Mouse (Mus musculus) embryonic facial prominence, embryonic 14.5 days (tissue): Measurements from ENCODE around the gene Polr2e. TPM values are rescaled to one million over a fixed set of nuclear protein-coding genes. Genes with fewer than 3 reads are reported as not detected.

Experiments used
- ATAC-seq: fragments of 200-750 bp; cut with Nextera tagmentation; 2 replicates; pipeline ENCODE4 v1.8.0; 2017; ENCODE audit warnings: low read depth, moderate number of reproducible peaks, moderate TSS enrichment
- DNase-seq: peaks from one replicate; pipeline ENCODE4 v3.0.0-alpha.2; 2015; ENCODE audit warnings: low spot score
- H3K27ac ChIP-seq: fragments of 300-500 bp; sonication (generic); replicated peaks from 2 replicates; pipeline ENCODE4 v1.5.1; 2014; ENCODE audit warnings: low read depth, mild to moderate bottlenecking, low read length, moderate library complexity
- H3K27me3 ChIP-seq: fragments of 300-500 bp; sonication (generic); replicated peaks from 2 replicates; pipeline ENCODE4 v1.6.1; 2014; ENCODE audit warnings: low read length; ENCODE audit not compliant: control insufficient read depth, insufficient read depth
- H3K36me3 ChIP-seq: fragments of 300-500 bp; sonication (generic); 2 replicates; pipeline ENCODE4 v1.6.1; 2014; ENCODE audit warnings: low read length, mixed read lengths; ENCODE audit not compliant: control insufficient read depth, insufficient read depth
- H3K4me1 ChIP-seq: fragments of 300-500 bp; sonication (generic); 2 replicates; pipeline ENCODE4 v1.6.1; 2014; ENCODE audit warnings: antibody characterized with exemption, low read length; ENCODE audit not compliant: control insufficient read depth, insufficient read depth
- H3K4me2 ChIP-seq: fragments of 300-500 bp; sonication (generic); 2 replicates; pipeline ENCODE4 v1.6.1; 2014; ENCODE audit warnings: low read depth, mild to moderate bottlenecking, low read length, moderate library complexity, mixed read lengths
- H3K4me3 ChIP-seq: fragments of 300-500 bp; sonication (generic); 2 replicates; pipeline ENCODE4 v1.5.1; 2014; ENCODE audit warnings: low read depth, mild to moderate bottlenecking, low read length
- H3K9ac ChIP-seq: fragments of 300-500 bp; sonication (generic); 2 replicates; pipeline ENCODE4 v1.6.1; 2014; ENCODE audit warnings: low read depth, mild to moderate bottlenecking, low read length, moderate library complexity, mixed read lengths
- H3K9me3 ChIP-seq: fragments of 300-500 bp; sonication (generic); 2 replicates; pipeline ENCODE4 v1.6.1; 2016; ENCODE audit warnings: low read length; ENCODE audit not compliant: control insufficient read depth
- WGBS: fragments of 180-500 bp; shearing (Covaris S2); extraction: QIAGEN DNeasy Blood & Tissue Kit; methylation state at CpG from one replicate; pipeline ENCODE4 v1.1.7; 2014; 5-methylcytosine and 5-hydroxymethylcytosine counted together
- polyA plus RNA-seq: library from polyadenylated mRNA; unstranded; fragments of >200 nt; fragmentation: Nextera tagmentation; extraction: Ambion mirVana; gene quantifications from 2 replicates; pipeline ENCODE4 v1.2.1, GENCODE M21; 2014

Gene Polr2e
- polyA plus RNA-seq, 1 experiment from 2014 or later: 207 TPM

DNA sequence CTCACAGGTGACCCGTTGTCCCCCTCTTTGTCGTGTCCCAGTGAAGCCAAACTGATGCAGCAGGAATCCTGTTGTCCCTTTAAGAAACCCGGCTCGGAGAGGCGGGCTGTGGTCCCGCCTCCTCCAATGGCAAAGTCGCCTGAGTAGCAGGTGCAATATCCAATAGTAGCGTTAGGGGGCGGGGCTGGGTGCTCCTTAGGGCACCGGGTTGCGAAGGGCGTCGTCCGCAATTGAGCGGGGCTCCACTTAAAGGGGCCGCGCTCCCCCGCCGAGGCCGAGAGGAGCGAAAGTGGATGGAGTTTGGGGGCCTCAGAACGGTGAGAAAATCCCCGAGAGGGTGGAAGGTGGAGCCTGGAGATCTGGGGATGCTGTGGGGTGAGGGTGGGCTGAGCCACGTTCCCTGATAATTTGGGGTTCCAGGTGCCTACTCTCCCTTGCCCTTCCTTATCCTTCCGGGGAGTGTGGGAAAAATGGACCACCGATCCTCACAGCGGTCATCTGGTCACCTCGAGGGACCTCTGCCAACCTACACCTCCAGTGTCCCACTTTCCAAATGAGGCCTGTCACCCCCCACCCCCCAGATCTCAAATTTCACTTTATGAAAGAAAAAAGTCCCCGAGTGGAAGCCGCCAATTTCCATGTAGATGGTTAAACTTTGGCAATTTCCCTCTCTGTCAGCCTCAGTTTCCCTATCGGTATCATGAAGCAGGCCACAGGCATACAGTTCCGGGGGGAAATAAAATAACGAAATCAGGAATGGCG, 43.1 kb downstream of the Polr2e start, which contains the start of gene Abca7:
Gene Abca7 (plus strand): TSS at position 223 of the 762 bp plus-strand sequence.
- H3K4me1 ChIP-seq: 0 out of 2 replicates have a peak, but pooled peaks cover 6% of the 10 kb centered on the region
- H3K4me3 ChIP-seq: peak within 1 kb of the TSS; percentile 51
- peaks cover 41% of the 10 kb centered on the region for H3K36me3 ChIP-seq
- ATAC-seq: peak; percentile 90
- H3K9ac ChIP-seq: peak within 1 kb of the TSS; percentile 63
- H3K9me3 ChIP-seq: 0 out of 2 replicates have a peak, but pooled peaks cover 3% of the 10 kb centered on the region
- H3K27me3 ChIP-seq: no peaks in the 10 kb centered on the region
- H3K4me2 ChIP-seq: peak within 1 kb of the TSS; percentile 92
- WGBS: under 1% methylated on average over 24 of the region's 34 CpGs
- peak; percentile 97 for DNase-seq
- peak within 1 kb of the TSS; percentile 44 for H3K27ac ChIP-seq

DNA sequence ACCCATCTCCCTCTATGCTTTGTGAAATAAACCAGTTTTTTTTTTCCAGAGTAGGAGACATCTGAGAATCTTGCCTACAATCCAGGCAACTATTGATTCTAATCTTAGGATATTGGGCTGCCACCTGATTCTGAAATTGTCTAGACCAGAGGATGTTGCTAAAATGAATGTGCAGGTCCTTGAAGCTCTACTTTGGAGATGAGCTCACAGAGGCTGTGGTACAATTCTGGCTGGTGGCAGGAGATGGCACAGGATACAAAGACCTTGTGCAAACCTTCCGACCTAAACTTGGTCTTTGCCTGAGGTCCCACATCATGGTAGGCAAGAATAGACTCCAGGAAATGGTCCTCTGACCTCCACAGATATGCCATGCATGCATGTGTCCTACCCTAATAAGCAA, 44.0 kb downstream of the Polr2e start:
- H3K4me1 ChIP-seq: 0 out of 2 replicates have a peak, but pooled peaks cover 6% of the 10 kb centered on the region
- no peak overlapping the region for H3K4me3 ChIP-seq
- no peak overlapping the region for H3K9ac ChIP-seq
- ATAC-seq: no peak; the same call in 1 of the 2 replicates
- WGBS: 86% methylated on average over 1 of the region's 1 CpGs
- DNase-seq: no peak
- H3K9me3 ChIP-seq: 0 out of 2 replicates have a peak, but pooled peaks cover 5% of the 10 kb centered on the region
- no peak overlapping the region for H3K4me2 ChIP-seq
- no peak overlapping the region for H3K27ac ChIP-seq
- peaks cover 48% of the 10 kb centered on the region for H3K36me3 ChIP-seq
- H3K27me3 ChIP-seq: no peaks in the 10 kb centered on the region

DNA sequence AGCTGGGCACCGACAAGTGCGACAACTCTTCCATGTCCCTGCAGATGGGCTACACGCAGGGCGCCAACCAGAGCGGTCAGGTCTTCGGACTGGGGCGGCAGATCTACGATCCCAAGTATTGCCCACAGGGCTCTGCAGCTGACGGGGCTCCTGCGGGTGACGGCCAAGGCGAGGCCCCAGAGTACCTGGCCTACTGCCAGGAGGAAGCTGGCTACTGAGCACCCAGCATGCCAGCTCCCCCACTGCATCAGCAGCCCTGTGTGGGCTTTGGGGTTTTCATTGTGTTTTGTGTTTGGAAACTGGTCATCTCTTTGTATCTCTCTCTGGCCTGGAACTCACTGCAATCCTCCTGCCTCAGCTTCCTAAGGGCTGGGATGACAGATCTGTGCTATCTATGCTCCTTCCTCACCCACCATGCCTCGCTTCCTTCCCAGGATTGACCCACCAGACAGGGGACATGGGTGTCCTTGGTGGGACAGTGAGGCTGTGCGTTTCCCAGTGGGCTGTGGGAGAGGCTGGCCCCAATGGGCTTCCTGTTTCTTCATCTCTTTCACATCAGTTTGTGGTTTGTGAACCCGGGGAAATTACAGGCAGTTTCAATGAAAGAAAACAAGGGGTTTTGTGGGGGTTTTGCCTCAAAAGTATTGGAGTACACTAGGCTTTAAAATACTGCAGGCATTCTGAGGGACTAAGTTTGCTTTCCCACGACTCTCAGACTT, 45.0 kb downstream of the Polr2e start:
- DNase-seq (no peak), ATAC-seq (no peak)
- H3K4me2 ChIP-seq: no peak overlapping the region
- H3K9ac ChIP-seq: no peak overlapping the region
- no peak overlapping the region for H3K27ac ChIP-seq
- no peak overlapping the region for H3K4me3 ChIP-seq
- H3K27me3 ChIP-seq: no peaks in the 10 kb centered on the region
- 0 out of 2 replicates have a peak, but pooled peaks cover 5% of the 10 kb centered on the region for H3K9me3 ChIP-seq
- 91% methylated on average over 16 of the region's 16 CpGs for WGBS
- H3K36me3 ChIP-seq: peaks cover 48% of the 10 kb centered on the region
- H3K4me1 ChIP-seq: peaks cover 11% of the 10 kb centered on the region; the same call in 1 of the 2 replicates

DNA sequence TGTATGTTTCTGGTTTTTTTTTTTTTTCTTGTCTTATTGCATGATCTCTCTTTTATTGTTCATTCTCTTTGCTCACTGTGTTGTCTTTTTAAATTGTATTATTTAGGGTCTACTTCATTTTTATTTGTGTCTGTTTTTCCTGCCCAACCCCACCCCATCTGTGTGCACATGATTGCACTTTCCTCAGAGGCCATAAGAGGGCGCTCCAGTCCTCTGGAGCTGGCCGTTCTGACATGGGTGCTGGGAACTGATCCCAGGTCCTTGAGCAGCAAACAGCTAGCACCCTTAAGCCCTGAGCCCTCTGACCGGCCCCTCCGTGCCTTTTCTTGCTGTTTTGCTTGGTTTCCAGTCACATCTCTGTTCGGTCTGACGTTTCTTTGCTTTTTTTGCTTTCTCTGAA, 48.0 kb downstream of the Polr2e start:
- Histone ChIP-seq H3K9ac (no peak overlapping the region), H3K4me1 (peaks cover 25% of the 10 kb centered on the region), H3K4me2 (no peak overlapping the region; the same call in 1 of the 2 replicates), H3K27me3 (no peaks in the 10 kb centered on the region), H3K36me3 (peaks cover 48% of the 10 kb centered on the region), H3K9me3 (0 out of 2 replicates have a peak, but pooled peaks cover 5% of the 10 kb centered on the region), H3K27ac (no peak overlapping the region), H3K4me3 (no peak overlapping the region)
- ATAC-seq: no peak
- no peak for DNase-seq
- 88% methylated on average over 6 of the region's 6 CpGs for WGBS

DNA sequence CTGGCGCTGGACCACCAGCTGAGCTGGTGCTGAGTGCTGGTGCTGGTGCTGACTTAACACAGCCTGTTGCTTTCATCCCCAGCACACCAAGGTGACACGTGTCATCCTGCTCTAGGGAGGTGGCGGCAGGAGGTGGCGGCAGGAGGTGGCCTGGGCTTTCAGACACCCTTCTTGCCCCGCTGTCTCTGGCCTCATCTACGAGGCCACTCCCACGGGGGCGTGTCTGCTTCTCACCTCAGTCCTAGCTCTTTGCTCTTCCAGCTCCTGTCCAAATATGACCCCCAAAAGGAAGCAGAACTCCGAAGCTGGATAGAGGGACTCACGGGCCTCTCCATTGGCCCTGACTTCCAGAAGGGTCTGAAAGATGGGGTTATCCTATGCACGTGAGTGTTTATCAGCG, 48.5 kb downstream of the Polr2e start:
- Histone ChIP-seq H3K9me3 (0 out of 2 replicates have a peak, but pooled peaks cover 5% of the 10 kb centered on the region), H3K27me3 (no peaks in the 10 kb centered on the region), H3K27ac (no peak overlapping the region), H3K36me3 (peaks cover 48% of the 10 kb centered on the region), H3K4me3 (no peak overlapping the region), H3K4me2 (no peak overlapping the region; the same call in 1 of the 2 replicates), H3K9ac (no peak overlapping the region), H3K4me1 (peaks cover 29% of the 10 kb centered on the region)
- ATAC-seq: no peak
- no peak for DNase-seq
- 75% methylated on average over 12 of the region's 12 CpGs for WGBS

DNA sequence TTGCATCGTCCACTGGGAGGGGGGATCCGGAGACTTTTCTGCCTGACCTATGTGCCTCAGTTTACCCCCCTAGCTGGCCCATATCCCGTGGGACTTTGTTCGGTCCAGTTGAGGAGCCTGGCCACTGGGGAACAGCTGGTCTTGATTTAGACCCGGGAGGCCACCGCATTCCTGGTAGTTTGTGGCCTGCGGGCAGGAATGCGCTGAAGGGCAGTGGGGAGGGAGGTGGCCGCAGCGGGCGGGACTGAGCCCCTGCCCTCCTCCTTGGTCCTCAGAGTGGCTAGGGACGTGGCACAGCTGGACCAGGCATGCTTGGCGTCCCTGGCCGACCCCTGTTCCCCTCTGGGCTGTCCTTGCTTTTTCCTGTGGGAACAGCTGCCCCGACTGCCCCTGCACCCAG, 49.7 kb downstream of the Polr2e start:
- H3K4me1 ChIP-seq: peaks cover 34% of the 10 kb centered on the region
- H3K9me3 ChIP-seq: 0 out of 2 replicates have a peak, but pooled peaks cover 5% of the 10 kb centered on the region
- peaks cover 42% of the 10 kb centered on the region for H3K36me3 ChIP-seq
- ATAC-seq (no peak), DNase-seq (no peak)
- H3K9ac ChIP-seq: peak overlapping the region; percentile 86
- peak overlapping the region; percentile 82 for H3K4me3 ChIP-seq
- H3K27ac ChIP-seq: peak overlapping the region; percentile 12; the same call in 1 of the 2 replicates
- peak overlapping the region; percentile 97 for H3K4me2 ChIP-seq
- no peaks in the 10 kb centered on the region for H3K27me3 ChIP-seq
- 11% methylated on average over 14 of the region's 15 CpGs for WGBS

DNA sequence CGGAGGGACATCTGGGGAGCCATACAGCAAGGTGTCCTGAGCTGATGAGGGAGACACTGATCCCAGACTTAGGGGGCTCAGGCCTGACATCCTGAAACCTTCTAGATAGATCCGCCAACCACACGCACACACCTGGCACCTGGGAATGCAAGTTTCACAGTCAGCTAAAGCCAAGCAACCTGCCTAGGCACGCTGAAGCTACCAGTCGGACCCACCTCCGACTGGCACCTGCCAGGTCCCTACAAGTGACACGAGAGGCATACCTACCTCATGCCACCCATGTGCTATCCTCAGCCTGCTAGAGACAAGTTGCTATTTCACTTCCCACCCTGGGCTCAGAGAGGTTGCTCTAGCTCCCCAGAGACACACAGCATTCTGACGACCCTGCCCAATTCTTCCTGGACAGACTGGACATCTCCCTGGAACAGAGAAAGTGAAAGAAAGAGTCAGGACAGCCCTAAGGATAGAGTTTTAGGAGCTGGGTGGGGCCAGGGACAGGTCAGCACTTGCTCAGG, 50.3 kb downstream of the Polr2e start:
- peaks cover 34% of the 10 kb centered on the region for H3K4me1 ChIP-seq
- 17% methylated on average over 8 of the region's 8 CpGs for WGBS
- peaks cover 36% of the 10 kb centered on the region for H3K36me3 ChIP-seq
- peak overlapping the region; percentile 86 for H3K9ac ChIP-seq
- DNase-seq: no peak
- no peak for ATAC-seq
- peak overlapping the region; percentile 99 for H3K27ac ChIP-seq
- peak overlapping the region; percentile 97 for H3K4me2 ChIP-seq
- H3K27me3 ChIP-seq: no peaks in the 10 kb centered on the region
- H3K9me3 ChIP-seq: 0 out of 2 replicates have a peak, but pooled peaks cover 5% of the 10 kb centered on the region
- H3K4me3 ChIP-seq: peak overlapping the region; percentile 82

DNA sequence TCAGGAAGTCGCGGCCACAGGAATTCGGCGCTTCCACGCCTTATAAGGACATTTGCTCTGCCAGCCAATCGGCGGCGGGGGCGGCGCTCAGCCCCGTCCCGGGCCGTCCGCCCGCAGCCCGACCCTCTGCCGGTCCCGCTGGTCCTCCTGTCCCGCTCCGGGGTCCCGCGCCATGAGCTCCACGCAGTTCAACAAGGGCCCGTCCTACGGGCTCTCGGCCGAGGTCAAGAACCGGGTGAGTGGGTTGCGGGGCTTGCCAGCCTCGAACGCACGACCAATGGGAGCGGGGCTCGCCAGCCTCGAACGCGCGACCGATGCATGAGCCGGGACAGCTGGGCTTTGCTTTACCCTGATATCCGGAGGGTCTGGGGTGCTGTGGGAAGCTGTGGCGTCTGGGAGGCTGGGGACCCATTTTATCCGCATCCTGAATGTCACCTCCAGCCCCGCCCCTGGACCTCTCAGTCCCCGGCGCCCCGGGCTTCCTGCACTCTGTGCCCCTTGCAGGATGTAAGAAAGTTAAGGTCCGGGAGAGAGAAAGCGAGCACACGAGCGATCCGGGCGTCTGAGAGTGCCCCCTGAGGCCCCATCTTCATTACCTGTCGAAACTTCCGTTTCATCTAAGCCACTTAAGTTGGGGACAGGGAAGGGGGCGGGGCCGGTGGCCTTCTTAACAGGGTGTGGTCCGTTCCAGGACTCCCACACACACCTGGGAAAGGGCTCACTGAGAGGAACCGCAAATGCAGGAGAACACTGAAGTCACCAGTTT, 50.9 kb downstream of the Polr2e start, which contains the start of gene Cnn2:
Gene Cnn2 (plus strand): TSS at position 79 of the 766 bp plus-strand sequence.
- peak within 1 kb of the TSS; percentile 97 for H3K4me2 ChIP-seq
- peaks cover 30% of the 10 kb centered on the region for H3K36me3 ChIP-seq
- H3K27me3 ChIP-seq: no peaks in the 10 kb centered on the region
- ATAC-seq (peak; percentile 13; the same call in 1 of the 2 replicates), DNase-seq (peak; percentile 92)
- peak within 1 kb of the TSS; percentile 86 for H3K9ac ChIP-seq
- peak within 1 kb of the TSS; percentile 82 for H3K4me3 ChIP-seq
- peaks cover 34% of the 10 kb centered on the region for H3K4me1 ChIP-seq
- WGBS: 1% methylated on average over 25 of the region's 59 CpGs
- H3K9me3 ChIP-seq: 0 out of 2 replicates have a peak, but pooled peaks cover 5% of the 10 kb centered on the region
- H3K27ac ChIP-seq: peak within 1 kb of the TSS; percentile 99
